Mouse (Mus musculus): ENCODE measurements around the gene Ifnl2.

GRCm38 (mm10) chr7:28544051-28544601 lies 33.9 kb upstream of the Ifnl2 start:
- TF ChIP-seq CHD2 (IDR thresholded peaks at IDR 0.05; ENCODE audit: low read depth, low read length) = no peak
- no peak for TF ChIP-seq ZC3H11A (IDR thresholded peaks at IDR 0.05; ENCODE audit: borderline replicate concordance, low read depth, low read length)
- TF ChIP-seq MAFK (IDR thresholded peaks at IDR 0.05; ENCODE audit: insufficient read depth, low read depth, low read length) = no peak
- no peak for TF ChIP-seq HCFC1 (IDR thresholded peaks at IDR 0.05; ENCODE audit: borderline replicate concordance, insufficient read depth, low read length)

All from ES-E14 (cell line).